8 mouse cellular contexts compared by ENCODE assay signal in genomic region chr8:10965401-10966117, GRCm38 (mm10). TPM values are rescaled to one million over a fixed set of nuclear protein-coding genes. Genes with fewer than 3 reads are reported as not detected.
A peak's percentile ranks its signal among the peaks of the same experiment; 100 is the strongest.
DNase-seq lines count a peak whose midpoint lies in the region; ATAC-seq lines count a peak whose summit lies in the region.

No protein-coding gene starts in this region.

- peaks cover 13% of the 10 kb centered on the region; the same call in 1 of the 2 replicates for H3K27me3 ChIP-seq in kidney, embryonic 15.5 days
- H3K27me3 ChIP-seq in embryonic facial prominence, embryonic 12.5 days: peaks cover 3% of the 10 kb centered on the region; the same call in 1 of the 2 replicates
- H3K27me3 ChIP-seq in hindbrain, embryonic 14.5 days (ENCODE audit: control insufficient read depth, insufficient read depth, low read length): no peaks in the 10 kb centered on the region
- H3K27me3 ChIP-seq in midbrain, embryonic 14.5 days (ENCODE audit: control insufficient read depth, insufficient read depth, low read length): no peaks in the 10 kb centered on the region

- peak overlapping the region; percentile 12; the same call in 1 of the 2 replicates for H3K4me2 ChIP-seq in kidney, embryonic 15.5 days
- no peak overlapping the region for H3K4me2 ChIP-seq in embryonic facial prominence, embryonic 12.5 days (replicated peaks)
- no peak overlapping the region for H3K4me2 ChIP-seq in hindbrain, embryonic 14.5 days (replicated peaks)
- no peak overlapping the region for H3K4me2 ChIP-seq in midbrain, embryonic 14.5 days (ENCODE audit: low read length)

- H3K4me1 ChIP-seq in kidney, embryonic 15.5 days: peaks cover 78% of the 10 kb centered on the region
- H3K4me1 ChIP-seq in embryonic facial prominence, embryonic 12.5 days: peaks cover 65% of the 10 kb centered on the region
- H3K4me1 ChIP-seq in hindbrain, embryonic 14.5 days (replicated peaks; ENCODE audit: control insufficient read depth, insufficient read depth, low read length): peaks cover 26% of the 10 kb centered on the region
- peaks cover 12% of the 10 kb centered on the region for H3K4me1 ChIP-seq in midbrain, embryonic 14.5 days (ENCODE audit: control insufficient read depth, insufficient read depth, low read length)

- no peak overlapping the region for H3K9ac ChIP-seq in kidney, embryonic 15.5 days
- no peak overlapping the region for H3K9ac ChIP-seq in embryonic facial prominence, embryonic 12.5 days
- H3K9ac ChIP-seq in hindbrain, embryonic 14.5 days: peak overlapping the region; percentile 17; the same call in 1 of the 2 replicates
- no peak overlapping the region for H3K9ac ChIP-seq in midbrain, embryonic 14.5 days (replicated peaks; ENCODE audit: low read length)

- no peaks in the 10 kb centered on the region for H3K9me3 ChIP-seq in kidney, embryonic 15.5 days (replicated peaks)
- H3K9me3 ChIP-seq in embryonic facial prominence, embryonic 12.5 days: no peaks in the 10 kb centered on the region
- no peaks in the 10 kb centered on the region for H3K9me3 ChIP-seq in hindbrain, embryonic 14.5 days (ENCODE audit: control insufficient read depth, low read length)
- no peaks in the 10 kb centered on the region for H3K9me3 ChIP-seq in midbrain, embryonic 14.5 days (ENCODE audit: control insufficient read depth, low read length)

- no peak overlapping the region for H3K4me3 ChIP-seq in kidney, embryonic 15.5 days (replicated peaks)
- H3K4me3 ChIP-seq in embryonic facial prominence, embryonic 12.5 days: no peak overlapping the region
- H3K4me3 ChIP-seq in hindbrain, embryonic 14.5 days (replicated peaks; ENCODE audit: low read length): no peak overlapping the region
- no peak overlapping the region for H3K4me3 ChIP-seq in midbrain, embryonic 14.5 days (replicated peaks; ENCODE audit: low read depth, low read length)

- DNase-seq in kidney, adult 8-10 months: no peak
- DNase-seq in hindbrain, embryonic 14.5 days (ENCODE audit: low spot score): no peak
- peak; percentile 58 for DNase-seq in midbrain, embryonic 14.5 days
- DNase-seq in adrenal gland, postnatal 36 days: no peak
- no peak for DNase-seq in ovary, adult 18-20 months (ENCODE audit: low spot score)
- DNase-seq in thymus, postnatal 4 days: no peak

- no peak for ATAC-seq in kidney, embryonic 15.5 days (replicated peaks; ENCODE audit: low FRiP score)
- no peak for ATAC-seq in embryonic facial prominence, embryonic 12.5 days (ENCODE audit: insufficient number of reproducible peaks, insufficient read depth, low FRiP score, low TSS enrichment)
- ATAC-seq in hindbrain, embryonic 14.5 days (ENCODE audit: low FRiP score): no peak; the same call in 1 of the 2 replicates
- no peak for ATAC-seq in midbrain, embryonic 14.5 days (ENCODE audit: low FRiP score, low TSS enrichment)

- no peaks in the 10 kb centered on the region for H3K36me3 ChIP-seq in kidney, embryonic 15.5 days
- H3K36me3 ChIP-seq in embryonic facial prominence, embryonic 12.5 days: no peaks in the 10 kb centered on the region
- H3K36me3 ChIP-seq in hindbrain, embryonic 14.5 days (replicated peaks; ENCODE audit: control insufficient read depth, insufficient read depth): no peaks in the 10 kb centered on the region
- H3K36me3 ChIP-seq in midbrain, embryonic 14.5 days (ENCODE audit: control insufficient read depth, insufficient read depth, low read length): no peaks in the 10 kb centered on the region

- peak overlapping the region; percentile 76 for H3K27ac ChIP-seq in kidney, embryonic 15.5 days
- H3K27ac ChIP-seq in embryonic facial prominence, embryonic 12.5 days: peak overlapping the region; percentile 1; the same call in 1 of the 2 replicates
- peak overlapping the region; percentile 59 for H3K27ac ChIP-seq in hindbrain, embryonic 14.5 days
- 0 out of 2 replicates have a peak overlapping the region, but pooled peaks have one; percentile 28 for H3K27ac ChIP-seq in midbrain, embryonic 14.5 days (replicated peaks; ENCODE audit: low read depth, low read length)

- 6% methylated on average over 6 of the region's 6 CpGs for WGBS in kidney, embryonic 15.5 days
- 10% methylated on average over 5 of the region's 6 CpGs for WGBS in embryonic facial prominence, embryonic 12.5 days
- WGBS in hindbrain, embryonic 14.5 days: 20% methylated on average over 6 of the region's 6 CpGs
- WGBS in midbrain, embryonic 14.5 days: 14% methylated on average over 6 of the region's 6 CpGs

RNA-seq across cellular contexts. Expression of gene Irs2, which starts 42.7 kb away (rescaled TPM):
- polyA plus RNA-seq in kidney, embryonic 15.5 days (2015; fragmentation: Nextera tagmentation; extraction: Ambion mirVana): 5.6 and 5.7 TPM in 2 replicates
- polyA plus RNA-seq in embryonic facial prominence, embryonic 12.5 days (2016; fragmentation: Nextera tagmentation; extraction: Ambion mirVana): 11.5 and 11.8 TPM in 2 replicates
- polyA plus RNA-seq in hindbrain, embryonic 14.5 days (2014; fragmentation: Nextera tagmentation; extraction: Ambion mirVana): 5.4 and 5.8 TPM in 2 replicates
- polyA plus RNA-seq in midbrain, embryonic 14.5 days (2014; fragmentation: Nextera tagmentation; extraction: Ambion mirVana): 5.2 and 5.4 TPM in 2 replicates
- 10 to 100 TPM; 47.4 to 60.1 TPM for total RNA-seq in adrenal gland, postnatal 36 days (2021)

Comparison
In these comparisons a context has a peak if more than half of its experiments do, and no peak if none do; other contexts are left out.
1. H3K27ac ChIP-seq: peak in every context shown above with its lines; median percentile 76 in kidney, embryonic 15.5 days; 59 in hindbrain, embryonic 14.5 days; 28 in midbrain, embryonic 14.5 days; 1 in embryonic facial prominence, embryonic 12.5 days.